ENCODE assay signal across 27 mouse cellular contexts in the genomic region with DNA sequence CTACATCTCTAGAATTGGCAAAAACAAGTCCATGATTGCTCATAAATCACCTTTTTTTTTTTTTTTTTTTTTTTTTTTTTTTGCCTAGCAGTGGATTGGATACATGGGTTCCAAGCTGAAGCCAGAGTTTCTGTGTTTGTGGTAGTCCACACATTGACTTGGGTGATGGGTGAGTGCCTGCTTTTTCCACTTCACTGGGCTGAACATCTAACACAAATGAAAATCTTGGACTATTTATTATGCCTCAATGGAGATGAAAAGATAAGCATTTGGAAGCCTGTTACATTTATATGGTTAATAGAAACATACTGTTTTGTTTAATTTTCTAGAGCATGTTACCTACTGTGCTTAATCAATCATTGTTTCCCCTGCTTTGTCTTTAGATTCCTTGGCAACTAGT.
DNase-seq lines count a peak whose midpoint lies in the region; ATAC-seq and TF ChIP-seq lines count a peak whose summit lies in the region.
"Had no signal": no experiment of that assay in that cellular context is flagged by ENCODE, and none has a peak within 500 bp of the region (broad histone marks: within the 10 kb centered on the region; RNA-seq: fewer than 3 reads in every experiment).

No protein-coding gene starts in this region.

- TF ChIP-seq CTCF in hindbrain, postnatal 0 days (IDR thresholded peaks at IDR 0.05; ENCODE audit: low read depth) = no peak
- TF ChIP-seq CTCF in brain, embryonic 14.5 days (IDR thresholded peaks at IDR 0.05; ENCODE audit: borderline replicate concordance, extremely low read depth, insufficient read depth, insufficient read length) = no peak

- H3K27ac ChIP-seq in hindbrain, embryonic 14.5 days = no peak overlapping the region
- H3K27ac ChIP-seq in hindbrain, postnatal 0 days = no peak overlapping the region
- no peak overlapping the region for H3K27ac ChIP-seq in midbrain, embryonic 11.5 days (ENCODE audit: low read depth, low read length)
- no peak overlapping the region for H3K27ac ChIP-seq in midbrain, embryonic 15.5 days
- no peak overlapping the region for H3K27ac ChIP-seq in forebrain, embryonic 12.5 days
- H3K27ac ChIP-seq: embryonic facial prominence, embryonic 10.5 days; embryonic facial prominence, embryonic 13.5 days; forebrain, embryonic 13.5 days; heart, embryonic 15.5 days; intestine, embryonic 15.5 days had no signal

- no peaks in the 10 kb centered on the region for H3K9me3 ChIP-seq in hindbrain, embryonic 14.5 days (ENCODE audit: control insufficient read depth, low read length)
- H3K9me3 ChIP-seq in hindbrain, postnatal 0 days (ENCODE audit: low read length) = no peaks in the 10 kb centered on the region
- H3K9me3 ChIP-seq in midbrain, embryonic 11.5 days (ENCODE audit: control insufficient read depth, low read length) = no peaks in the 10 kb centered on the region
- no peaks in the 10 kb centered on the region for H3K9me3 ChIP-seq in midbrain, embryonic 15.5 days
- no peaks in the 10 kb centered on the region for H3K9me3 ChIP-seq in forebrain, embryonic 12.5 days
- H3K9me3 ChIP-seq: embryonic facial prominence, embryonic 10.5 days; embryonic facial prominence, embryonic 13.5 days; forebrain, embryonic 13.5 days; G1E; heart, embryonic 12.5 days; heart, embryonic 15.5 days; intestine, embryonic 15.5 days had no signal

- no peak for ATAC-seq in hindbrain, embryonic 14.5 days (ENCODE audit: low FRiP score)
- ATAC-seq in hindbrain, postnatal 0 days = no peak
- no peak for ATAC-seq in midbrain, embryonic 11.5 days (ENCODE audit: low FRiP score)
- no peak for ATAC-seq in midbrain, embryonic 15.5 days (replicated peaks)
- no peak for ATAC-seq in forebrain, embryonic 12.5 days (ENCODE audit: low FRiP score)
- ATAC-seq: forebrain, embryonic 13.5 days; forebrain, embryonic 16.5 days; intestine, embryonic 15.5 days had no signal

- peak; percentile 31 for DNase-seq in hindbrain, embryonic 14.5 days (ENCODE audit: low spot score)
- DNase-seq in hindbrain, postnatal 0 days (ENCODE audit: low spot score) = no peak
- DNase-seq in midbrain, embryonic 11.5 days (ENCODE audit: low spot score, missing footprints) = peak; percentile 37
- DNase-seq in brain, embryonic 14.5 days (ENCODE audit: low read depth) = peak; percentile 41
- no peak for DNase-seq in spleen, postnatal 4 days (ENCODE audit: low spot score in 2 of 2)
- DNase-seq: adrenal gland, adult 2 months; adrenal gland, postnatal 14 days; cerebellum, adult 11-12 months; cerebellum, adult 8-10 months; cerebellum, postnatal 10 days; cerebellum, postnatal 36 days; embryo, embryonic 11 days; gastrocnemius, postnatal 14 days; heart, adult 11 months; heart, postnatal 10 days; heart, postnatal 36 days had no signal

- no peaks in the 10 kb centered on the region for H3K4me1 ChIP-seq in hindbrain, embryonic 14.5 days (replicated peaks; ENCODE audit: control insufficient read depth, insufficient read depth, low read length)
- no peaks in the 10 kb centered on the region for H3K4me1 ChIP-seq in hindbrain, postnatal 0 days (ENCODE audit: insufficient read depth, low read length)
- no peaks in the 10 kb centered on the region for H3K4me1 ChIP-seq in midbrain, embryonic 11.5 days (ENCODE audit: control insufficient read depth, insufficient read depth, low read length)
- H3K4me1 ChIP-seq in midbrain, embryonic 15.5 days = no peaks in the 10 kb centered on the region
- H3K4me1 ChIP-seq in forebrain, embryonic 12.5 days = no peaks in the 10 kb centered on the region
- H3K4me1 ChIP-seq: embryonic facial prominence, embryonic 10.5 days; embryonic facial prominence, embryonic 13.5 days; forebrain, embryonic 13.5 days; heart, embryonic 12.5 days; heart, embryonic 15.5 days; intestine, embryonic 15.5 days had no signal

- H3K27me3 ChIP-seq in hindbrain, embryonic 14.5 days (ENCODE audit: control insufficient read depth, insufficient read depth, low read length) = no peaks in the 10 kb centered on the region
- H3K27me3 ChIP-seq in hindbrain, postnatal 0 days (ENCODE audit: insufficient read depth, low read length) = no peaks in the 10 kb centered on the region
- no peaks in the 10 kb centered on the region for H3K27me3 ChIP-seq in midbrain, embryonic 11.5 days (ENCODE audit: control insufficient read depth, insufficient read depth, low read length)
- H3K27me3 ChIP-seq in midbrain, embryonic 15.5 days (replicated peaks) = no peaks in the 10 kb centered on the region
- H3K27me3 ChIP-seq in forebrain, embryonic 12.5 days = no peaks in the 10 kb centered on the region; the same call in 1 of the 2 replicates
- H3K27me3 ChIP-seq: embryonic facial prominence, embryonic 13.5 days; forebrain, embryonic 13.5 days; heart, embryonic 12.5 days; heart, embryonic 15.5 days; intestine, embryonic 15.5 days had no signal

- no peak overlapping the region for H3K4me3 ChIP-seq in hindbrain, embryonic 14.5 days (replicated peaks; ENCODE audit: low read length)
- H3K4me3 ChIP-seq in hindbrain, postnatal 0 days (ENCODE audit: low read length) = no peak overlapping the region
- no peak overlapping the region for H3K4me3 ChIP-seq in midbrain, embryonic 11.5 days (ENCODE audit: low read depth, low read length)
- no peak overlapping the region for H3K4me3 ChIP-seq in midbrain, embryonic 15.5 days
- no peak overlapping the region for H3K4me3 ChIP-seq in forebrain, embryonic 12.5 days (replicated peaks)
- H3K4me3 ChIP-seq: embryonic facial prominence, embryonic 10.5 days; embryonic facial prominence, embryonic 13.5 days; erythroblast, embryonic 14.5 days; forebrain, embryonic 13.5 days; heart, embryonic 12.5 days; heart, embryonic 15.5 days; intestine, embryonic 15.5 days had no signal

- H3K9ac ChIP-seq in hindbrain, embryonic 14.5 days = no peak overlapping the region
- H3K9ac ChIP-seq in hindbrain, postnatal 0 days (replicated peaks; ENCODE audit: low read length) = no peak overlapping the region
- H3K9ac ChIP-seq in midbrain, embryonic 11.5 days (ENCODE audit: low read length) = no peak overlapping the region
- no peak overlapping the region for H3K9ac ChIP-seq in midbrain, embryonic 15.5 days
- no peak overlapping the region for H3K9ac ChIP-seq in forebrain, embryonic 12.5 days
- H3K9ac ChIP-seq: embryonic facial prominence, embryonic 13.5 days; forebrain, embryonic 13.5 days; heart, embryonic 12.5 days; heart, embryonic 15.5 days; intestine, embryonic 15.5 days had no signal

- TF ChIP-seq POLR2A in brain, embryonic 14.5 days (IDR thresholded peaks at IDR 0.05; ENCODE audit: borderline replicate concordance, extremely low read depth, insufficient read depth, insufficient read length, poor library complexity, severe bottlenecking) = no peak

- H3K4me2 ChIP-seq in hindbrain, embryonic 14.5 days (replicated peaks) = no peak overlapping the region
- no peak overlapping the region for H3K4me2 ChIP-seq in hindbrain, postnatal 0 days (ENCODE audit: low read depth, low read length)
- H3K4me2 ChIP-seq in midbrain, embryonic 11.5 days = no peak overlapping the region
- no peak overlapping the region for H3K4me2 ChIP-seq in midbrain, embryonic 15.5 days
- no peak overlapping the region for H3K4me2 ChIP-seq in forebrain, embryonic 12.5 days
- H3K4me2 ChIP-seq: embryonic facial prominence, embryonic 13.5 days; forebrain, embryonic 13.5 days; heart, embryonic 12.5 days; heart, embryonic 15.5 days; intestine, embryonic 15.5 days had no signal

- no peaks in the 10 kb centered on the region for H3K36me3 ChIP-seq in hindbrain, embryonic 14.5 days (replicated peaks; ENCODE audit: control insufficient read depth, insufficient read depth)
- H3K36me3 ChIP-seq in hindbrain, postnatal 0 days (ENCODE audit: insufficient read depth, low read length) = no peaks in the 10 kb centered on the region
- no peaks in the 10 kb centered on the region for H3K36me3 ChIP-seq in midbrain, embryonic 11.5 days (ENCODE audit: control insufficient read depth, insufficient read depth, low read length)
- H3K36me3 ChIP-seq in midbrain, embryonic 15.5 days (replicated peaks) = no peaks in the 10 kb centered on the region
- no peaks in the 10 kb centered on the region for H3K36me3 ChIP-seq in forebrain, embryonic 12.5 days (replicated peaks)
- H3K36me3 ChIP-seq: embryonic facial prominence, embryonic 10.5 days; embryonic facial prominence, embryonic 13.5 days; G1E; heart, embryonic 12.5 days; heart, embryonic 15.5 days; intestine, embryonic 15.5 days had no signal

Comparison
In these comparisons a context has a peak if more than half of its experiments do, and no peak if none do; other contexts are left out.
1. DNase-seq: peak in hindbrain, embryonic 14.5 days (single experiment), midbrain, embryonic 11.5 days (single experiment) and brain, embryonic 14.5 days (single experiment); none in hindbrain, postnatal 0 days (single experiment) and spleen, postnatal 4 days (0 of 2).